Mouse (Mus musculus): ENCODE measurements around the gene Lcn6. TPM values are rescaled to one million over a fixed set of nuclear protein-coding genes. Genes with fewer than 3 reads are reported as not detected.

Lcn6 gene
- polyA plus RNA-seq, 1 experiment from 2014 or later: not detected

GRCm38 (mm10) chr2:25717222-25717621 lies 40.6 kb downstream of the Lcn6 start:
- TF ChIP-seq CTCF (IDR thresholded peaks at IDR 0.05; ENCODE audit: low read depth): no peak
- Histone ChIP-seq H3K36me3 (ENCODE audit: insufficient read depth, low read length) (no peaks in the 10 kb centered on the region), H3K4me2 (ENCODE audit: low read length) (no peak overlapping the region), H3K9me3 (replicated peaks; ENCODE audit: low read length) (no peaks in the 10 kb centered on the region), H3K4me3 (replicated peaks; ENCODE audit: low read depth, low read length) (no peak overlapping the region), H3K4me1 (replicated peaks; ENCODE audit: insufficient read depth, low read length) (no peaks in the 10 kb centered on the region), H3K27ac (no peak overlapping the region), H3K27me3 (ENCODE audit: insufficient read depth, low read length) (no peaks in the 10 kb centered on the region), H3K9ac (ENCODE audit: low read depth, low read length) (no peak overlapping the region)
- no peak for ATAC-seq (replicated peaks; ENCODE audit: low FRiP score, low read depth)
- DNase-seq (ENCODE audit: low spot score): no peak

Other genes with a start within 250 kb of the Lcn6 start
- gene Abca2, start 248.1 kb upstream of the Lcn6 start, polyA plus RNA-seq (2015; fragmentation: Nextera tagmentation; extraction: Ambion mirVana): 9.7 and 9.8 TPM in 2 replicates
- gene Clic3, start 219.9 kb upstream of the Lcn6 start, polyA plus RNA-seq (2015; fragmentation: Nextera tagmentation; extraction: Ambion mirVana): 7.7 and 10.3 TPM in 2 replicates
- 42.0 and 45.0 TPM in 2 replicates for gene Paxx, start 215.7 kb upstream of the Lcn6 start, polyA plus RNA-seq (2015; fragmentation: Nextera tagmentation; extraction: Ambion mirVana)
- gene Ptgds, start 206.7 kb upstream of the Lcn6 start, polyA plus RNA-seq (2015; fragmentation: Nextera tagmentation; extraction: Ambion mirVana): 11.5 and 13.1 TPM in 2 replicates
- gene Lcn12, start 182.9 kb upstream of the Lcn6 start, polyA plus RNA-seq (2015; fragmentation: Nextera tagmentation; extraction: Ambion mirVana): not detected in 2 replicates
- 65.7 and 71.1 TPM in 2 replicates for gene Fbxw5, start 176.0 kb upstream of the Lcn6 start, polyA plus RNA-seq (2015; fragmentation: Nextera tagmentation; extraction: Ambion mirVana)
- gene C8g, start 175.1 kb upstream of the Lcn6 start, polyA plus RNA-seq (2015; fragmentation: Nextera tagmentation; extraction: Ambion mirVana): 7.9 and 9.6 TPM in 2 replicates
- 24.4 and 28.1 TPM in 2 replicates for gene Traf2, start 129.8 kb upstream of the Lcn6 start, polyA plus RNA-seq (2015; fragmentation: Nextera tagmentation; extraction: Ambion mirVana)
- gene Edf1, start 118.9 kb upstream of the Lcn6 start, polyA plus RNA-seq (2015; fragmentation: Nextera tagmentation; extraction: Ambion mirVana): 351 and 379 TPM in 2 replicates
- gene Mamdc4, start 101.9 kb upstream of the Lcn6 start, polyA plus RNA-seq (2015; fragmentation: Nextera tagmentation; extraction: Ambion mirVana): 0.59 and 0.85 TPM in 2 replicates
- gene Phpt1, start 101.6 kb upstream of the Lcn6 start, polyA plus RNA-seq (2015; fragmentation: Nextera tagmentation; extraction: Ambion mirVana): 197 TPM in 2 replicates
- gene Ajm1, start 95.0 kb upstream of the Lcn6 start, polyA plus RNA-seq (2015; fragmentation: Nextera tagmentation; extraction: Ambion mirVana): 0.15 and 0.16 TPM in 2 replicates
- gene Rabl6, start 68.3 kb upstream of the Lcn6 start, polyA plus RNA-seq (2015; fragmentation: Nextera tagmentation; extraction: Ambion mirVana): 45.6 and 56.9 TPM in 2 replicates
- 0.32 and 0.34 TPM in 2 replicates for gene Ccdc183, start 59.1 kb upstream of the Lcn6 start, polyA plus RNA-seq (2015; fragmentation: Nextera tagmentation; extraction: Ambion mirVana)
- 41.7 and 43.8 TPM in 2 replicates for gene Tmem141, start 54.8 kb upstream of the Lcn6 start, polyA plus RNA-seq (2015; fragmentation: Nextera tagmentation; extraction: Ambion mirVana)
- 1.7 and 2.2 TPM in 2 replicates for gene Fcna, start 48.8 kb upstream of the Lcn6 start, polyA plus RNA-seq (2015; fragmentation: Nextera tagmentation; extraction: Ambion mirVana)
- gene Lcn8, start 23.7 kb upstream of the Lcn6 start, polyA plus RNA-seq (2015; fragmentation: Nextera tagmentation; extraction: Ambion mirVana): not detected in 2 replicates
- gene Lcn5, start 18.8 kb upstream of the Lcn6 start, polyA plus RNA-seq (2015; fragmentation: Nextera tagmentation; extraction: Ambion mirVana): not detected in 2 replicates
- not detected in 2 replicates for gene Lcn10, start 5.9 kb downstream of the Lcn6 start, polyA plus RNA-seq (2015; fragmentation: Nextera tagmentation; extraction: Ambion mirVana)
- gene Obp2a, start 23.3 kb downstream of the Lcn6 start, polyA plus RNA-seq (2015; fragmentation: Nextera tagmentation; extraction: Ambion mirVana): 0.37 TPM in 1 of 2 replicates, not detected in the other
- 94.1 and 94.6 TPM in 2 replicates for gene Bmyc, start 30.0 kb downstream of the Lcn6 start, polyA plus RNA-seq (2015; fragmentation: Nextera tagmentation; extraction: Ambion mirVana)
- not detected in 2 replicates for gene Obp2b, start 60.2 kb downstream of the Lcn6 start, polyA plus RNA-seq (2015; fragmentation: Nextera tagmentation; extraction: Ambion mirVana)
- not detected in 2 replicates for gene Lcn3, start 88.8 kb downstream of the Lcn6 start, polyA plus RNA-seq (2015; fragmentation: Nextera tagmentation; extraction: Ambion mirVana)
- gene Lcn11, start 100.2 kb downstream of the Lcn6 start, polyA plus RNA-seq (2015; fragmentation: Nextera tagmentation; extraction: Ambion mirVana): not detected in 2 replicates
- gene Gm13539, start 105.5 kb downstream of the Lcn6 start, polyA plus RNA-seq (2015; fragmentation: Nextera tagmentation; extraction: Ambion mirVana): not detected in 2 replicates
- not detected in 2 replicates for gene Glt6d1, start 139.1 kb downstream of the Lcn6 start, polyA plus RNA-seq (2015; fragmentation: Nextera tagmentation; extraction: Ambion mirVana)
- not detected in 2 replicates for gene Lcn9, start 146.4 kb downstream of the Lcn6 start, polyA plus RNA-seq (2015; fragmentation: Nextera tagmentation; extraction: Ambion mirVana)
- not detected in 2 replicates for gene Sohlh1, start 170.5 kb downstream of the Lcn6 start, polyA plus RNA-seq (2015; fragmentation: Nextera tagmentation; extraction: Ambion mirVana)
- 0.18 and 0.24 TPM in 2 replicates for gene Kcnt1, start 186.9 kb downstream of the Lcn6 start, polyA plus RNA-seq (2015; fragmentation: Nextera tagmentation; extraction: Ambion mirVana)

All from kidney, postnatal 0 days (tissue).